Mouse (Mus musculus) embryonic facial prominence, embryonic 13.5 days (tissue): Measurements from ENCODE around the gene Senp8. TPM values are rescaled to one million over a fixed set of nuclear protein-coding genes. Genes with fewer than 3 reads are reported as not detected.

Experiments
- ATAC-seq: fragments of 200-750 bp; cut with Nextera tagmentation; 2 replicates; pipeline ENCODE4 v1.8.0; 2017; ENCODE audit warnings: low read depth; ENCODE audit not compliant: insufficient number of reproducible peaks, insufficient read depth, low FRiP score, low TSS enrichment
- H3K27ac ChIP-seq: fragments of 300-500 bp; sonication (generic); 2 replicates; pipeline ENCODE4 v1.5.1; 2015; ENCODE audit warnings: moderate library complexity, mild to moderate bottlenecking, inconsistent platforms
- H3K27me3 ChIP-seq: fragments of 300-500 bp; sonication (generic); 2 replicates; pipeline ENCODE4 v1.6.1; 2015; ENCODE audit warnings: mild to moderate bottlenecking, inconsistent platforms
- H3K36me3 ChIP-seq: fragments of 300-500 bp; sonication (generic); 2 replicates; pipeline ENCODE4 v1.6.1; 2015; ENCODE audit warnings: mild to moderate bottlenecking, inconsistent platforms
- H3K4me1 ChIP-seq: fragments of 300-500 bp; sonication (generic); 2 replicates; pipeline ENCODE4 v1.6.1; 2015; ENCODE audit warnings: inconsistent platforms
- H3K4me2 ChIP-seq: fragments of 300-500 bp; sonication (generic); 2 replicates; pipeline ENCODE4 v1.6.1; 2015; ENCODE audit warnings: moderate library complexity, mild to moderate bottlenecking, inconsistent platforms
- H3K4me3 ChIP-seq: fragments of 300-500 bp; sonication (generic); 2 replicates; pipeline ENCODE4 v1.5.1; 2015; ENCODE audit warnings: mild to moderate bottlenecking, inconsistent platforms
- H3K9ac ChIP-seq: fragments of 300-500 bp; sonication (generic); 2 replicates; pipeline ENCODE4 v1.6.1; 2015; ENCODE audit warnings: mild to moderate bottlenecking, inconsistent platforms
- H3K9me3 ChIP-seq: fragments of 300-500 bp; sonication (generic); 2 replicates; pipeline ENCODE4 v1.6.1; 2016; ENCODE audit warnings: inconsistent platforms
- WGBS: fragments of 180-500 bp; shearing (Covaris S2); methylation state at CpG from one replicate; pipeline ENCODE4 v1.1.7; 2015; ENCODE audit warnings: mixed read lengths; 5-methylcytosine and 5-hydroxymethylcytosine counted together
- polyA plus RNA-seq: library from polyadenylated mRNA; unstranded; fragments of >200 nt; fragmentation: Nextera tagmentation; extraction: Ambion mirVana; gene quantifications from 2 replicates; pipeline ENCODE4 v1.2.1, GENCODE M21; 2015

Gene Senp8
- polyA plus RNA-seq, 1 experiment from 2014 or later, result 11.4 TPM

GRCm38 (mm10) chr9:59740593-59740992, 9.9 kb downstream of the Senp8 start:
- Histone ChIP-seq H3K9ac (no peak overlapping the region), H3K4me1 (peaks cover 10% of the 10 kb centered on the region; the same call in 1 of the 2 replicates), H3K4me3 (no peak overlapping the region), H3K9me3 (no peaks in the 10 kb centered on the region), H3K27ac (no peak overlapping the region), H3K27me3 (no peaks in the 10 kb centered on the region), H3K36me3 (peaks cover 5% of the 10 kb centered on the region; the same call in 1 of the 2 replicates), H3K4me2 (no peak overlapping the region)
- no peak for ATAC-seq
- 90% methylated on average over 2 of the region's 2 CpGs for WGBS

- Histone ChIP-seq H3K27me3 (no peaks in the 10 kb centered on the region), H3K27ac (no peak overlapping the region), H3K36me3 (no peaks in the 10 kb centered on the region), H3K9me3 (no peaks in the 10 kb centered on the region), H3K4me3 (no peak overlapping the region), H3K9ac (no peak overlapping the region), H3K4me2 (no peak overlapping the region), H3K4me1 (peaks cover 13% of the 10 kb centered on the region; the same call in 1 of the 2 replicates)
- 57% methylated on average over 4 of the region's 4 CpGs for WGBS
- ATAC-seq, result no peak
Observed at GRCm38 (mm10) chr9:59735394-59735793, 15.1 kb downstream of the Senp8 start.

GRCm38 (mm10) chr9:59733075-59733474, 17.4 kb downstream of the Senp8 start:
- Histone ChIP-seq H3K4me2 (no peak overlapping the region), H3K27ac (no peak overlapping the region), H3K36me3 (no peaks in the 10 kb centered on the region), H3K9ac (no peak overlapping the region), H3K4me1 (peaks cover 13% of the 10 kb centered on the region; the same call in 1 of the 2 replicates), H3K9me3 (no peaks in the 10 kb centered on the region), H3K27me3 (no peaks in the 10 kb centered on the region), H3K4me3 (no peak overlapping the region)
- ATAC-seq, result no peak
- 61% methylated on average over 6 of the region's 6 CpGs for WGBS

GRCm38 (mm10) chr9:59731136-59731535, 19.4 kb downstream of the Senp8 start:
- 91% methylated on average over 5 of the region's 5 CpGs for WGBS
- no peak for ATAC-seq
- H3K9me3 ChIP-seq, result no peaks in the 10 kb centered on the region
- H3K4me2 ChIP-seq, result no peak overlapping the region
- no peak overlapping the region for H3K9ac ChIP-seq
- no peaks in the 10 kb centered on the region for H3K36me3 ChIP-seq
- peaks cover 5% of the 10 kb centered on the region; the same call in 1 of the 2 replicates for H3K4me1 ChIP-seq
- no peaks in the 10 kb centered on the region for H3K27me3 ChIP-seq
- H3K27ac ChIP-seq, result no peak overlapping the region
- H3K4me3 ChIP-seq, result no peak overlapping the region

GRCm38 (mm10) chr9:59727569-59728286, 22.8 kb downstream of the Senp8 start:
- H3K9me3 ChIP-seq, result no peaks in the 10 kb centered on the region
- H3K9ac ChIP-seq, result no peak overlapping the region
- peaks cover 17% of the 10 kb centered on the region for H3K4me1 ChIP-seq
- H3K4me3 ChIP-seq, result no peak overlapping the region
- no peak overlapping the region for H3K27ac ChIP-seq
- 84% methylated on average over 11 of the region's 11 CpGs for WGBS
- no peak overlapping the region for H3K4me2 ChIP-seq
- no peak for ATAC-seq
- H3K36me3 ChIP-seq, result no peaks in the 10 kb centered on the region
- H3K27me3 ChIP-seq, result no peaks in the 10 kb centered on the region

GRCm38 (mm10) chr9:59725515-59725914, 25.0 kb downstream of the Senp8 start:
- no peaks in the 10 kb centered on the region for H3K27me3 ChIP-seq
- H3K36me3 ChIP-seq, result no peaks in the 10 kb centered on the region
- no peak overlapping the region for H3K9ac ChIP-seq

GRCm38 (mm10) chr9:59723791-59724442, 26.6 kb downstream of the Senp8 start:
- no peaks in the 10 kb centered on the region for H3K27me3 ChIP-seq
- H3K4me1 ChIP-seq, result peaks cover 17% of the 10 kb centered on the region
- H3K4me3 ChIP-seq, result no peak overlapping the region
- H3K27ac ChIP-seq, result peak overlapping the region; percentile 84
- H3K4me2 ChIP-seq, result peak overlapping the region; percentile 47
- no peaks in the 10 kb centered on the region for H3K36me3 ChIP-seq
- H3K9me3 ChIP-seq, result no peaks in the 10 kb centered on the region
- ATAC-seq, result peak; percentile 74; the same call in 1 of the 2 replicates
- no peak overlapping the region for H3K9ac ChIP-seq
- WGBS, result 38% methylated on average over 8 of the region's 8 CpGs

More at GRCm38 (mm10) chr9:59725515-59725914, 25.0 kb downstream of the Senp8 start:
- no peak overlapping the region for H3K4me3 ChIP-seq
- WGBS, result 81% methylated on average over 10 of the region's 10 CpGs
- H3K9me3 ChIP-seq, result no peaks in the 10 kb centered on the region
- H3K4me2 ChIP-seq, result no peak overlapping the region
- peaks cover 17% of the 10 kb centered on the region for H3K4me1 ChIP-seq
- ATAC-seq, result no peak
- no peak overlapping the region for H3K27ac ChIP-seq

GRCm38 (mm10) chr9:59723096-59723657, 27.3 kb downstream of the Senp8 start:
- Histone ChIP-seq H3K9ac (0 out of 2 replicates have a peak overlapping the region, but pooled peaks have one; percentile 17), H3K4me3 (no peak overlapping the region), H3K4me1 (peaks cover 17% of the 10 kb centered on the region), H3K9me3 (no peaks in the 10 kb centered on the region), H3K27ac (peak overlapping the region; percentile 84), H3K4me2 (peak overlapping the region; percentile 47), H3K36me3 (no peaks in the 10 kb centered on the region), H3K27me3 (no peaks in the 10 kb centered on the region)
- WGBS, result 19% methylated on average over 10 of the region's 10 CpGs
- peak; percentile 29; the same call in 1 of the 2 replicates for ATAC-seq

- Histone ChIP-seq H3K4me2 (no peak overlapping the region), H3K27ac (no peak overlapping the region), H3K4me1 (peaks cover 17% of the 10 kb centered on the region), H3K9ac (no peak overlapping the region), H3K4me3 (no peak overlapping the region), H3K27me3 (no peaks in the 10 kb centered on the region), H3K9me3 (no peaks in the 10 kb centered on the region), H3K36me3 (no peaks in the 10 kb centered on the region)
- WGBS, result 82% methylated on average over 5 of the region's 5 CpGs
- ATAC-seq, result no peak
Observed at GRCm38 (mm10) chr9:59721144-59721543, 29.4 kb downstream of the Senp8 start.

GRCm38 (mm10) chr9:59718237-59718636, 32.3 kb downstream of the Senp8 start:
- 90% methylated on average over 4 of the region's 4 CpGs for WGBS

GRCm38 (mm10) chr9:59716275-59716898, 34.1 kb downstream of the Senp8 start:
- WGBS, result 75% methylated on average over 7 of the region's 7 CpGs
- H3K9me3 ChIP-seq, result no peaks in the 10 kb centered on the region
- H3K9ac ChIP-seq, result no peak overlapping the region
- no peak overlapping the region for H3K27ac ChIP-seq
- H3K4me1 ChIP-seq, result no peaks in the 10 kb centered on the region
- ATAC-seq, result no peak
- H3K27me3 ChIP-seq, result no peaks in the 10 kb centered on the region
- no peaks in the 10 kb centered on the region for H3K36me3 ChIP-seq
- no peak overlapping the region for H3K4me2 ChIP-seq
- H3K4me3 ChIP-seq, result no peak overlapping the region

More at GRCm38 (mm10) chr9:59718237-59718636, 32.3 kb downstream of the Senp8 start:
- no peak for ATAC-seq
- H3K27ac ChIP-seq, result no peak overlapping the region
- no peak overlapping the region for H3K4me3 ChIP-seq
- no peak overlapping the region for H3K4me2 ChIP-seq
- no peaks in the 10 kb centered on the region for H3K27me3 ChIP-seq
- H3K4me1 ChIP-seq, result peaks cover 4% of the 10 kb centered on the region
- H3K9me3 ChIP-seq, result no peaks in the 10 kb centered on the region
- no peaks in the 10 kb centered on the region for H3K36me3 ChIP-seq
- H3K9ac ChIP-seq, result no peak overlapping the region
